Mouse (Mus musculus) MEL (cell line): ENCODE results near the gene AU021092.

ENCODE experiments used
- EP300 ChIP-seq, 2 experiments: IDR thresholded peaks; 2 replicates each; pipeline ENCODE4 v1.6.1; 2011; ENCODE audit warnings: improper control_type of control experiment in 2 of 2, low read length in 2 of 2, low read depth in 1 of 2, mild to moderate bottlenecking in 1 of 2
- GABPA ChIP-seq: IDR thresholded peaks from 2 replicates; pipeline ENCODE4 v1.6.1; 2012; ENCODE audit warnings: low read depth, mild to moderate bottlenecking, inconsistent platforms, low read length, improper control_type of control experiment, moderate library complexity
- KAT2A ChIP-seq: conservative IDR thresholded peaks from 2 replicates; pipeline ENCODE4 v1.6.1; 2012; ENCODE audit warnings: low read depth, low read length, improper control_type of control experiment, inconsistent platforms
- MYC ChIP-seq: IDR thresholded peaks from 2 replicates; pipeline ENCODE4 v1.6.1; 2011; ENCODE audit warnings: low read depth, mild to moderate bottlenecking, low read length, improper control_type of control experiment, moderate library complexity
- ZC3H11A ChIP-seq: IDR thresholded peaks from 2 replicates; pipeline ENCODE4 v1.6.1; 2012; ENCODE audit warnings: low read depth, mild to moderate bottlenecking, inconsistent platforms, low read length, improper control_type of control experiment

DNA sequence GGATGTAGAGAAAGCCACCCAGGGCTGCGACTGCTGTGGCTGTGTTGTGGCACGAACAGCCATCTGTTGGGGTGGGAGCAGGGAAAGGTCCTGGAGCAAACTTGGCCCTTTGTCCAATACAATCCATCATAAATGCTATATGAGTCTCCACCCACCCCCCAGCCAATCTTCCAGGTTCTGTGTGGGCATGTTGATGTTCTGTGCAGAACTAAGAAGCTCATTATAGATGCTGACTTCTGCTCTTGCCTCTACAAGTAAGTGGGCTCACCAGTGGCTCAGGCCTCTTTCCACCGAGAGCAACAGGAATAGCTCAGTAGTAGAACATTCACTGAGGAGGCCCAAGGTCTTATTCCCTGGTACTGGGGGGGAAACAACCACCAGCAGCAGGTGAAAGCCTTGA is 9.9 kb downstream of the AU021092 start:
- TF ChIP-seq EP300 (IDR thresholded peaks at IDR 0.05; ENCODE audit: low read depth in 1 of 2, low read length in 2 of 2) (no peak), MYC (no peak), ZC3H11A (no peak), GABPA (no peak), KAT2A (no peak)
